Mouse (Mus musculus): ENCODE measurements around the gene Ttc23.

The Ttc23 gene

GRCm38 (mm10) chr7:67644833-67645680 is 2.2 kb upstream of the Ttc23 start, which contains the start of gene Lrrc28:
Gene Lrrc28, minus strand, starts transcription at chr7:67645268.
- in situ Hi-C loops (cut with MseI, MboI), result no loop called here

GRCm38 (mm10) chr7:67645681-67646014 is 1.6 kb upstream of the Ttc23 start:
- in situ Hi-C loops (cut with MseI, MboI), result no loop called here

DNA sequence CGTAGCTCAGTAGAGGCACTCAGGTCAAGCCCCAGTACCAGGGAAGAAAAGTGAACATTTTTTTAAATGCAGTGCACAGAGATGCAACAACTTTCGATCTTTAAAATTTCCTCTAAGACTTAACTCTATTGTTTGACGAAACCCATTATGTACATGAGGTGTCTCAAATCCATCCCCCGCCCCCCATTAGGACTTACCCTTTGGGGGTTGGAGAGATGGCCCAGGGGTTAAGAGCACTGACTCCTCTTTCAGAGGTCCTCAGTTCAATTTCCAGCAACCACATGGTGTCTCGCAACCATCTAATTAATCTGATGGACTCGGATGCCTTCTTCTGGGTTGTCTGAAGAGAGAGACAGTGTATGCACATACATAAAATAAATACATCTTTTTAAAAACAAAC is 1.1 kb upstream of the Ttc23 start:
- in situ Hi-C loops (cut with MseI, MboI), result no loop called here

- in situ Hi-C loops (cut with MseI, MboI), result no loop called here
Measured at GRCm38 (mm10) chr7:67648376-67648775, 1.2 kb downstream of the Ttc23 start.

GRCm38 (mm10) chr7:67652211-67652610 is 5.0 kb downstream of the Ttc23 start:
- in situ Hi-C loops (cut with MseI, MboI), result no loop called here

DNA sequence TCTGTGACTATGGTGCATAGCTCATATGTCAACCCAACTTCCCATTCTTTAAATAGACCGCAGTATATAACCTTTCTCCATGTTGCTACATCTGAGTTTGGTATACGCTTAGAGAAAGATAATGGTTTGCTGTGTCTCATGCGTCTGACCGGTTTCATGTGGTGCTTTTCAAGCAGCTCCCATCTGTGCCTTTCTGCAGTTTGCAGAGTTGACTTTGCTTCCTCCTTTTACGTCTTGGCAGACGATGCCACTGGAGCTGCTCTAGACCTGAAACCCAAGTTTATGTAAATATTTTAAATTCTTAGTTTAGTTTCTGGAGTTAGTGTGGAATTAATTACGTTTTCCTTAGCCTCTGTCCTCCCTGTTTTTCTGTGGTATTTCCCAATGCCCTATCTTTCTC is 7.5 kb downstream of the Ttc23 start:
- in situ Hi-C loops (cut with MseI, MboI), result no loop called here

- in situ Hi-C loops (cut with MseI, MboI), result no loop called here
Measured at GRCm38 (mm10) chr7:67655186-67655585, 8.0 kb downstream of the Ttc23 start.

- in situ Hi-C loops (cut with MseI, MboI), result no loop called here
Measured at GRCm38 (mm10) chr7:67658110-67658509, 10.9 kb downstream of the Ttc23 start.

GRCm38 (mm10) chr7:67662424-67662823 is 15.2 kb downstream of the Ttc23 start:
- in situ Hi-C loops (cut with MseI, MboI), result no loop called here

GRCm38 (mm10) chr7:67663981-67664694 is 16.9 kb downstream of the Ttc23 start:
- in situ Hi-C loops (cut with MseI, MboI), result no loop called here

GRCm38 (mm10) chr7:67670965-67671364 is 23.8 kb downstream of the Ttc23 start:
- in situ Hi-C loops (cut with MseI, MboI), result loop anchor here (5.0 to 10.0 kb wide), 2 partner anchors 84 to 91 kb away; partner anchors contain the start of gene Synm (in 1 of the 2)

- in situ Hi-C loops (cut with MseI, MboI), result loop anchor here (5.0 to 10.0 kb wide), 2 partner anchors 82 to 90 kb away; partner anchors contain the start of gene Synm (in 1 of the 2)
Measured at GRCm38 (mm10) chr7:67672650-67673049, 25.4 kb downstream of the Ttc23 start.

DNA sequence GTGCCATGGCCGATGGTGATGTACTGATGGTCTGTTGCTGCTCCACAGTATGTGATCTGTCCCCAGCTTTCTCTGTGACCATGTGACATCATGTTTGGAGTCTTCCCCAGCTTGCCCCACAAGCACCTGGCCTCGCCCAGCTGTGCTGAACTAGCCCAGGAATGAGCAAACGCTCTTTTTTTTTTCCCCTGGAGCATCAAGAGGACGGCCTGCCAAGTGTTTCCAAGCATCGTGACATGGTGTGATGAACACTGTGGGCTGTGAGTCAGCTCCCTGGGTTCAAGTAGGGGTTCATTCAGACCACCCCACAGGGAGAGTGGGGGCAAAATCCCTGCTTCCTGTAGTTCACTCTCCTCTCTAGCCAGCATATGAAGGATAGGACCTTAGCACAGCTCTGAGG is 26.4 kb downstream of the Ttc23 start:
- in situ Hi-C loops (cut with MseI, MboI), result loop anchor here (5.0 to 10.0 kb wide), 2 partner anchors 81 to 89 kb away; partner anchors contain the start of gene Synm (in 1 of the 2)

- in situ Hi-C loops (cut with MseI, MboI), result loop anchor here in 1 of 2 experiments (10.0 kb wide), 1 partner anchor 76 kb away; the partner anchor contains the start of gene Synm
Measured at GRCm38 (mm10) chr7:67678878-67679499, 31.8 kb downstream of the Ttc23 start.

- in situ Hi-C loops (cut with MseI, MboI), result no loop called here
Measured at GRCm38 (mm10) chr7:67681078-67681477, 33.9 kb downstream of the Ttc23 start.

DNA sequence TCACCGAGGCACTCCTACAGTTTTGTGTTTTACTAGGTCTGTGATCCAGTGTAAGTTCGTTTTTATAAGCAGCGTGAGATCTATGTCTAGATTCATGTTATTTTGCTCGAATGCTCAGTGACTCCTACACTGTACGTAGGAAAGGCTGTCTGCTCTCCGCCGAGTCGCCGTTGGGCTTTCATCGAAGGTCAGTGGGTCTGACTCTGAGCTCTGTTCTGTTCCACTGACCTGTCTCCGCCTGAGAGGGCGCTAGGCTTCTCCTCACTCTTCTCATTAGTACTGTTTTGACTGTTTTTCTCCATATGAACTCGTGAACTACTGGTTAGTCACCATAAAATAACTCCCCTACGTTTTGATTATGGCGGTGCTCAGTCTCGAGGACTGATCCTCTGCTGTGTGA is 35.8 kb downstream of the Ttc23 start:
- in situ Hi-C loops (cut with MseI, MboI), result no loop called here

DNA sequence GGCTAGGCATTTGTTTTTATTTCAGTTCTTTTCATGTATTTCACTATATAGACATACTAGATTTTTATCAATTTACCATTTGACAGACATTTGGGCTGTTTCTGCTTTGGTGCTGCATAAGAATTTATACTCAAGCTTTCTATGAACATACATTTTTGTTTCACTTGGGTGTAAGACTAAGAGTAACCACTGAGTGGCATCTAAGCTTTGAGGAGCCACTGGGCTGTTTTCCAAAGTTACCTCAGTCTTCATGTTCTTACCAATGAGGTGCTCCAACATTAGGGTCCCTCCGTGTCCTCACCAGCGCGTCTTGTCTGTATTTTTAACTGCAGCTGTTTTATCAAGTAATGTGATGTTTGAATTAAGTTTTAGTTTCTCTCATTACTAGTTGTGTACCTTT is 39.3 kb downstream of the Ttc23 start:
- in situ Hi-C loops (cut with MseI, MboI), result no loop called here

DNA sequence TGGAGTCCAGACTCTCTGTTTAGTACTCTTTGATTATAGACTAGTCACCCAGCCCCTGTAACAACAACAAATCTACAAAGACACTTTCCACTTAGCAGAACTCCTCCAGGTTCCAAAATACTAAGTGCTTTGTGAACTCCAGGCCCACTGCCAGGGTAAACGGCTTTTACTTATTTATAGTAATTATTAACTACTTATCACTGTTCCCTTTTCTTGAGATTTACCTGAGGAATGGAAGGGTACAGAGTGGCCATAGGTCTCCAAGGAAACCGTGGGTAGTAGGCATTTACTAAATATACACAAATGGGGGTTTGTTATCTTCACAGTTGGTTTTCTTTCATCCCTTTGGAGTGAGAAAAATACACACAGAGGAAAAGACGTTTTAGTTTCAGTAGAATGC is 41.1 kb downstream of the Ttc23 start:
- in situ Hi-C loops (cut with MseI, MboI), result no loop called here

DNA sequence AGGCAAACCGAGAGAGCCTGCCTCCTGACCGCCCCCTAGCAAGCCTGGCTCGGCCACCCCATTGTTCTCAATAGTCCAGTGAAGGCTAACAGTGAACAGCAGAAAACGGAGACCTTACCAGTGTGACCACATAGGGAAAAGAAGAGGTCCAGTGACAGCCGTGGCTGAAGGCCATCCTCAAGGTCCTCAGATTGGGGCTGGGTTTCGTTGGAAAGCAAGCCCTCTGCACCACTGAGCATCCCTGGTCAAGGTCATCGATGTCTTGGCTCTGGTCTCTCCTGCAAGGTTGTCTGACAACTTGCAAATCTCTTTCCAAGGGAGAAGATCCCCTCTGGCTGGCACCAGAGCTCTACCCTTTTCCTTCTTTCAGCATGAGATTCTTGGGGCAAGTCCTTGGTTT is 42.6 kb downstream of the Ttc23 start:
- in situ Hi-C loops (cut with MseI, MboI), result no loop called here

- in situ Hi-C loops (cut with MseI, MboI), result no loop called here
Measured at GRCm38 (mm10) chr7:67691036-67691435, 43.8 kb downstream of the Ttc23 start.

- in situ Hi-C loops (cut with MseI, MboI), result no loop called here
Measured at GRCm38 (mm10) chr7:67692141-67692540, 44.9 kb downstream of the Ttc23 start.
